Mouse (Mus musculus): ENCODE data around the gene Ssc4d. TPM values are rescaled to one million over a fixed set of nuclear protein-coding genes. Genes with fewer than 3 reads are reported as not detected.

Gene Ssc4d
- total RNA-seq, 2 experiments from 2014 or later = 1.9 to 2.3 TPM

DNA sequence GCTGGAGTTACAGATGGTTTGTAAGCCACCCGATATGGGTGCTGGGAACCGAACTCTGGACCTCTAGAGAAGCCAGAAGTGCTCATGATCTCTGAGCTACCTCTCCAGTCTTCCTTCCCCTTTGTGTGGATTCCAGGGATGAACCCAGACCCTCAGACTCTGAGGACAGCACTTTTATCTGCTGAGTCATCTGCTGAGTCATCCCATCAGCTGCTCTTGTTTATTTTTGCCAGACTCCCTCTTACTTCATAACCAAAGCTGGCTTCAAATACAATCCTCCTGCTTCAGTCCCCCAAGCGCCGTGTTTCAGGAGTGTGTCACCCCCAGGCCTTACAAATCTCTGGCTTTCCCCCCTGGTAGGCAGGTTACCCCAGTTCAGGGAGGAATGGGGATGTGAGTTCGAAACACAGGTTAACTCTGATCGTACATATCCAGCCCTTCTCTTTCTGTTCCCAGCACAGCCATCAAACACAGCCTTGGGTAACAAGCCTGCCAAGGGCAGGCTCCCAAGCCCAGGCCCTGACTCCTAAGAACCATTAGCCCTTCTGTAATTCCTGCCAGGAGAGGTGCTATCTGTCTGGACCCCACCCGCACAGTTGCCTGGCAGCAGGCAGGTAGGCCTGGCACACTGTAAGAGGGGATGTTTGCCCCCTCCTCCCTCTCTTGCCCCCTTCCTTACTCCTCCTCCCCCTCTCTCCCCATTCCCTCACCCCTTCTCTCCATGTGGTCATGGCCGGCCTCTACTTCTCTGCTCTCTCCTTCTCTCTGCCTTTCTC, 1.8 kb upstream of the Ssc4d start:
- DNase-seq = no peak

DNA sequence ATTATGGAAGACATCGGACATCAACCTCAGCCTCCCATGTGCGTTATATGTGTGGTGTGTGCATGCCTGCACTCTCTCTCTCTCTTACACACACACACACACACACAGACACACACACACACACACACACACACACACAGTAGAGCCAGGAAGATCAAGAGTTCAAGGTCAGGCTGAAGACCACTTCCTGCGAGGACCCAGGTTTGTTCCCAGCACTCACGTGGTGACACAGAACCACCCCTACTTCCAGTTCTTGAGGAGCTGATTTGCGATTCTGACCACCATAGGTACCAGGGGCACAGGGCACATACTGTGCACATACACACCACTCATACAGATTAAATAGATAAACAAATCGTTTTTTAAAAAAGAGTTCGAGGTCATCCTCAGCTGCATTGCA, 2.5 kb downstream of the Ssc4d start:
- no peak for DNase-seq

DNA sequence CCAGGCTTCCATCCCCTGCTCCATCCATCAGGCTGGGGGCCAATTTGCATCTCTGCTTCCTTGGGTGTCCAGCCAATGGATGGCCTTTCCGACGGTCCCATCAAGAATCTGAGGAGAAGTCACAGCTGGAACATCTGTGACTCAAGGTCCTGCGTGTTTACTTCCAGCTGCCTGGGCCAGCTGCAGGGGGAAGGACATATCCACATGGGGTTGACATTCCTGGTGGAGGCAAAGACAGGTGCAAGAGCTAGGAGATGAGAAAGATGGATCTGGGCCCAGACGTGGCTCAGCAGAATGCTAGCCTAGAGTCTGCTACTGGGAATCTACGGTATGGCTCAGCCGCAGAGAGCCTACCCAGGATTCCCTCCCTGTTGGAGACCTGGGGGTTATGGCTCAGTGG, 4.1 kb downstream of the Ssc4d start:
- no peak for DNase-seq

DNA sequence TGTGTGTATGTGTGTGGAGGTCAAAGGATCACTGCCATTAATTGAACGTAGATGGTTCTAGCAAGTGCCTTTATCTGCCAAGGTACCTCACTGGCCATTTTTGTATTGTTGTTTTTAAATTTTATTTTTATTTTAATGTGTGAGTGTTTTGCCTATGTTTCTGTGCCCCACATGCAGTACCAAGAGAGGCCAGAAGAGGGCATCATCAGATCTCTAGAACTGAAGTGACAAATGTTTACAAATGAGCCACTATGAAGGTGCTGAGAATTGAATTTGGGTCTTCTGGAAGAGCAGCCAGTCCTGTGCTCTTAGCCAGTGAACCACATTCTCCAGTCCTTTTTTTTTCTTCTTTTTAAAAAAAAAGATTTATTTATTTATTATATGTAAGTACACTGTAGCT, 5.5 kb downstream of the Ssc4d start:
- peak; percentile 67 for DNase-seq

DNA sequence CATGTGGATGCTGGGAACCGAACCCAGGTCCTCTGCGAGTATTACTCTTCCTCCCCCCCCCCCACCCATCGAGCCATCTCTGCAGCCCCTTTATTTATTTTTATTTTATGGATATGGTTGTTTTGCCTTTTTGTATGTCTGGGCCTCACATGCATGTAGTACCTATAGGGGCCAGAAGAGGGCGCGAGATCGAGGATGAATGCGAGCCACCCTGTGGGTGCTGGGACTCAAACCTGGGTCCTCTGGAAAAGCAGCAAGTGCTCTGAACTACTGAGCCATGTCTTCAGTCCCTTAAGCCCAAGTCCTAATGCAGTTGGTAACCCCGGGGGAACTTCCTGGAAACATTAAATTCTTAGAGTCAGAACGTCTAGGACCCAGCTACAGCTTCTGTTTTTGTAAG, 7.5 kb downstream of the Ssc4d start:
- DNase-seq = no peak

DNA sequence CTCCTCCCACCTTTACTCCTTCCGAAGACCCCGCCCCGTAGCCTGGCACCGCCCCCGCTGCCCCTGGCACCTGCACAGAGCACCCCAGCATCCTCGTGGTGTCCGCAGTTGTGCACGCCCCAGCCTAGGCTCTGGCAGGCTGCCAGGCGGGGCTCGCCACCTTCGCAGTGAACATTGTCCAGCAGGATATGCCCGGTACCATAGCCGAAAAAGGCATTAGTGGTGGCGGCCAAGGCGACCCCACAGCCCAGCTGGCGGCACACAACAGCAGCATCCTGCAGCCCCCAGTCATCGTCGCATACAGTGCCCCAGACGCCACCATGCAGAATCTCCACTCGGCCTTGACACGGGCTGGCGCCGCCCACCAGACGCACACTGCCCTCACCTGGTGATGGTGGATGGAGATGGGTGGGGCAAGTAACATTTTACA, 8.8 kb downstream of the Ssc4d start:
- DNase-seq = peak; percentile 41

DNA sequence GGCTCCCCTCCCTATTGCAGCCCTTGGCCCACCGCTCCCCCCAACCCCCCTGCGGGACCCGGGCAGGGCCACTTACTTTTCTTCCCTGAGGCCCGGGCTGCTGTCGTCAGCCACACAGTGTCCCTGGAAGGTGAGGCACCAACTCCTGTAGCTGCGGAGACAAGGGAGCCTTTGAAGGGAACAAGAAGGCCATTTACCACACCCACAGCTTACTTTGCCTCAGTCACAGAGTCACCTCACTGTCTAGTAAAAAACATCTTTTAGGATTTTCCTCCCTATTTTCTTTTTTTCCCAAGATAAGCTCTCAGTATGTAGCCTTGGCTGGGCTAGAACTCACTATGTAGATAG, 11.1 kb downstream of the Ssc4d start:
- DNase-seq = no peak

DNA sequence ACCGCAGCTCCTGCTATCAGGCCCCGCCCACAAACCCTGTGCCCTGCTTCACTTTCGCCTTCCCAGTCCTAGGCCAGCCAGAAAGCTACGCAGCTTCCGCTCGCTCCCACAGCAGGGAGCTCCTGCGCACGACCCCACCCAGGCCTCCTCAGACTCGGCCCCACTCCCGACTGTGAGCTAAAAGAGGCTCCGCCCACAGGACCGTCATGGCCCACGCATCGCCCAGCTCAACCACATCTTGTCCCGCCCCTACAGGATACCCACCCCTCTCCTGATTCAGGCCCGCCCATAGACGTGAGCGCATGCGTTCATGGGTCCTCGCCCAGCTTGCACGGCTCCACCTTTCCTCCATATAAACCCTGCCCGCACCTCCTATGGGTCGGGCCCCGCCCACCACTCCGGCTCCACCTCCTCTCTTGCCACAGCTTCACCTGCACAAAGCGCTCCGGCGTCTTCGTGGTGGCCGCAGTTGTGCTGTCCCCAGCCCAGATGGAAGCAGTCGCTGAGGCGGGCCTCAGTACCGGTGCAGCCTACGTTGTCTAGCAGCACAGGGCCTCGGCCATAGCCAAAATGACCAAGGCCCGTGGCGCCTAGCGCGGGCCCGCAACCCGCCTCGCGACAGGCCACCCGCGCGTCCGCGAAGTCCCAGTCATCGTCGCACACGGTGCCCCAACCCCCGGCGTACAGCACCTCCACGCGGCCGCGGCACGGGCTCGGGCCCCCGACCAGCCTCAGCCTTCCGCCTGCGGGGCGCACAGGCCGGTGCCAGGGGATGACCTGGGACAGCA, 11.6 kb downstream of the Ssc4d start:
- DNase-seq = peak; percentile 98

DNA sequence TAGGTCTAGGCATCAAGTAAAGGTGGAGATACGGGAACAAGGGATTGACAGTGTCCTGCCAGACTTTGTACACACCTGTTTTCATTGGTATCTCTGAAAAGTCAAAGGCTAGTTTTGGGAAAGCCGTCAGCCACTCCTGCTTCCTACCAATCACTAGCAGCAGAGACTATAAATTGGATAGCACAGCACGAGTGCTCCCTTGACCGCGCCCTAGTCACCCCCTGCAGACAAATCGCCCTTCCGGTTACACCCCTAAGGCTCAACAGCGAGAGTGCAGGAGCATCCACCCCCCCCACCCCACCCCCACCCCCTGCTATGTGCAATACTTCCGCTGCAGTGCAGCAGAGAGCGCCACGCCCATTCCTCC, 12.2 kb downstream of the Ssc4d start:
- DNase-seq = no peak

DNA sequence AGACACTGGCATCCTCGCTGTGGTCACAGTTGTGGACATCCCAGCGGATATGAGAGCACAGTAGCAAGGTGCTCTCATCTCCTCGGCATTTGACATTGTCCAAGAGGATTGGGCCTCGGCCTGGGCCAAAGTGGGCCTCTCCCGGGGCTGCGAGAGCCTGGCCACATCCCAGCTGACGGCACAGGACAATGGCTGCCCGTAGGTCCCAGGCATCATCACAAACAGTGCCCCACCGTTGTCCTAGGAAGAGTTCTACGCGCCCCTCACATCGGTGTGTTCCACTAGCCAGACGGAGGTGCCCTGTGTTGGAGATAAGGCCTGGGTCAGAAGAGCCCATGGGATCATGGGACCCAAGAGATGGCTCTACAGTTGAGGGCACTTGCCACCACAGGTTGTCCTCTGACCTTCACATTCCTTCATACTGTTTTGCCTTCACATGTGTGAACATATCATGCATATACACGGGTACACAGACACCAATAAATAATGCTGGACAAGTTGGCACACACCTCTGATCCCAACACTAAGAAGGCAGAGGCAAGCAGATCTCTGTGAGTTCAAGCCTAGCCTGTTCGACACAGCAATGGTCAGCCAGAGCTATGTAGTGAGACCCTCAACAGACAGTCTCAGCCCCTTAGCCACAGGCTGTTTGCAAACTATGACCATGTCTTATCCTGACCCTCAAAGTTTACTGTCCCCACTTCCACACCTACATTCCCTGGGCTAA, 13.3 kb downstream of the Ssc4d start:
- DNase-seq = no peak

DNA sequence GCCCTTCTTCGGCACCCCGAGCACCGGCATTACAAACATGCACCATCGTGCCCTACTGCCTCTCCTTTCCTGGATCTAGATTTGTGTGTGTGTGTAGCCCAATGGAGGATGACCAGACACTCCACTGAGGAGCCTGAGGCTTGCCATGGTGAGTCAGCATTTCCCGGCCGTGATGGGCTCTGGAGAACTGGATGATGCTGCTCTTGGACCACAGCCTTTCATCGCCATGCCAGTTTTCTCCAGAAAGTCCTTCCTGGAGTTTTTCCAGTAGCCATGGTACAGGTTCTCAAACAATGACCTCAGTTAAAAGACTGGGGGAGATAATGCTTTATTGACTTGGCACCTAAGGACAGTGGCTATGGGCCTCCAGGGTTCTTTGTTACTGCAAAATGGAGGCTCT, 14.4 kb downstream of the Ssc4d start:
- no peak for DNase-seq

DNA sequence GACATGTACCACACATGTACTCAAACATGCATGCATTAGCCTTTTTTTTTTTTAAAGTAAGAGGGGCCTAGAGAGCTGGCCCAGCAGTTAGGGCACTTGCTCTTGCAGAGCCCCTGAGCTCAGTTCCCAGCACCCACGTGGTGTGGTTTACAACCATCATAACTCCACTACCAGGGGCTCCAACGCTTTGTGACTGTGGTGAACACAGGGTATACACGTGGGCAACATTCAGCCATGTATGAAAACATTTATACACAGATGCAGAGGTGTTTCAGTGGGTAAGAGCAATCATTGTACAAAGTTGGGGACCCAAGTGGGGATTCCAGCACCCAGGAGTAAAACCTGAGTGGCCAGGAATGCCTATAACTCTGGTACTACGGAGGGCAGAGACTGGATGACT, 16.0 kb downstream of the Ssc4d start:
- DNase-seq = no peak

DNA sequence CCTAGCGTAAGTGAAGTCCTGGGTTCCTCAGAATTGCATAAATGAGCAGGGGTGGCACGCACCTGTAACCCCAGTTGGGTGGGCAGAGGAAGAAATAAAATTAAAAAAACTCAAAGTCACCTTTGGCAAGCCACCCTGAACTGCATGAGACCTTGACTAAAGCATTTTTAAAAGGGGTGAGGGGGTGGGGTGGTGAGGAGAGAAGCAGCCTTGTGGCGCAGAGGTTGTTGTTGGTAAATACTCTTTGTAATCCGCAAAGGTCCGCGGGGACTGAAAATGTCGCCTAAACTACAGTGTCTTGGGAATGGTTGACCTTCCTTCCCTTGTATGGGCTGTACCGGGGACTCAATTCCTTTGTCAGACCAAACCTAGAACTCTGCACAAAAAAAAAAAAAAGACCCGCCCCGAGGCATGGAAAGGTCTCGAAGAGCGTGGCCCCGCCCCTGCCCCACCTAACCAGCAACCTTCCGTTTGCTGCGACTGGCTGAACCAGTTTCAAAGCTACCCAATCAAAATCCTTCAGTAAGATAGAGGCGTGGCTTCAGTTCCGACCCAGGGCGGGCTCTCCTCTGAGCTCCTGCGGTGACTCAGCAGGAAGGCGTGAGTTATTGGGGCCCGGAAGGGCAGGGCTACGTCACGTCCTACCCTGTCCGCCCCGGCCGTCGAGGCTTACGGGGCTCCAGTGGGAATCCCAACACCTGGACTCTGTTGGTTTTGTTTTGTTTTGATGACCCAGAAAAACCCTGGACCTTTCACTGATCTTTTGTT, 16.9 kb downstream of the Ssc4d start:
- DNase-seq = peak; percentile 95

DNA sequence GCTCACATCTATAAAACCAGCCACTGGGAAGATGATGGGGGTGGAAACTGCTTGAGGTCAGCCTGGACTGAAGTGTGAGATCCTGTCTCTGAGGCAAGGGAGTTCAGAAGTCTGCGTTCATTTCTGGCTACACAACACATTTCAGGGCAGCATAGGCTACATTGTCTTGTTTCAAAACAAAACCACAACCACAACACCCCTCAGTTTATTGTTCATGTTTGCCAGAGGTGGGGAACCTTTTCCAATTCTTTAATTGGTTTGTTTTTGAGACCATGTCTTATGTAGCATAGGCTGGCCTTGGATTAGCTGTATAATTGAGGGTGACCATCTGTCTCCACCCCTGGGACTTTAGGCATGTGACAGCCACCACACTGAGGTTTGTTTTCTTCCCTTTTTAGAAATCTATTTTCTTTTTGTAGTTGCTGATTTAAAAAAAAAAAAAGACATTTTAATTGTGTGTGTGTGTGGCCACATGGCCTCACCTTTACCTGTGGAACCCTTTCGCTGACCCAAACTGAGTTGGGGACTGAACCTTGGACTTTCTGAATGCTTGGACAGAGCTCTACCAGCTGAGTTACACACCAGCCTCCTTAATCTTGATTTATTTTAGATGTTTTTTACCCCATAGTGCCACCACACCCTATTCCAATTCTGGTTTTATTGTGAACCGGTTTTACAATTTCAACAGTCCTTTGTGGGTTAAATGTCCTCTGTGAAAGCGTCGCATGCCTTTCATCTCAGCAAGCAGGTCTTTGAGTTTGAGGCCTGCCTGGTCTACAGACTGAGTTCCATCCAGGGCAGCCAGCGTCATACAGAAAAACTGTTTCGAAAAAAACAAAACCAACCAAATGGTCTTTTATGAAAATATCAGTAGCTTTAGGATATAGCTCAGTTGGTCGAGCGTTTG, 17.8 kb downstream of the Ssc4d start:
- no peak for DNase-seq

DNA sequence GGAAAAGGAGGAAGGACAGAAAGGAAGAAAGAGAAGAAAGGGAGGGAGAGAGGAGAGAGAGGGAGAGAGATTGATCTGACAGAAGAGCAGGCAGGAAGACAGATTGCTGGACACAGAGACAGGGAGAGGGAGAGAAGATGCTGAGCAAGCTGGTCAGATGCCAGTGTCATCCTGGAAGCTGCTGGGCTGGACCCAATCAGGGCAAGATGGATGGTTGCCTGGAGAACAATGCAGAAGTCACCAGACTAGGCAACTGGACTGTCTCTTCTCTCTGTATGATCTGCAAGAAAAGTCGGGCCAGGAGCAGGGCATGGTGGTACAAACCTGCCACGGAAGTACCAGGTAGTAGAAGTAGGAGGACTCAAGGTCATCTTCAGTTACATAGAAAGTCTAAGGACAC, 21.5 kb downstream of the Ssc4d start:
- no peak for DNase-seq

DNA sequence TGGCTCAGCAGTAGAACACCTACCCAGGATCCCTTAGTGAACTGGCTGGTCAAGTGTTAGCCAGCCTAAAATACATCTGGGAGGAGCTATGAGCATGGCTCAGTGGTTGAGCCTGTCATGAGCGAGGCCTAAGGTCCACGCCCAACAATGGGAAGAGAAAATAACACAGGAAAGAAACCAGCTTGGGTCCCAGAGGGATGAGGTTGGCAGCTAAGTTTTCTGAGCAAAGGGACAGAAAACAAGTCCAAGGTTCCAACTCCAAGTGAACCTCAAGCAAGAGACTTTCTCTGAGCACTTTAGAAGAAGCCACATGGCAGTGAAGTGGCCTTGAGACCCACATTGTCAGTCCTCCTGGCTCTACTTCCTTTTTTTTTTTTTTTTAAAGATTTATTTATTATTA, 22.7 kb downstream of the Ssc4d start:
- DNase-seq = peak; percentile 63

DNA sequence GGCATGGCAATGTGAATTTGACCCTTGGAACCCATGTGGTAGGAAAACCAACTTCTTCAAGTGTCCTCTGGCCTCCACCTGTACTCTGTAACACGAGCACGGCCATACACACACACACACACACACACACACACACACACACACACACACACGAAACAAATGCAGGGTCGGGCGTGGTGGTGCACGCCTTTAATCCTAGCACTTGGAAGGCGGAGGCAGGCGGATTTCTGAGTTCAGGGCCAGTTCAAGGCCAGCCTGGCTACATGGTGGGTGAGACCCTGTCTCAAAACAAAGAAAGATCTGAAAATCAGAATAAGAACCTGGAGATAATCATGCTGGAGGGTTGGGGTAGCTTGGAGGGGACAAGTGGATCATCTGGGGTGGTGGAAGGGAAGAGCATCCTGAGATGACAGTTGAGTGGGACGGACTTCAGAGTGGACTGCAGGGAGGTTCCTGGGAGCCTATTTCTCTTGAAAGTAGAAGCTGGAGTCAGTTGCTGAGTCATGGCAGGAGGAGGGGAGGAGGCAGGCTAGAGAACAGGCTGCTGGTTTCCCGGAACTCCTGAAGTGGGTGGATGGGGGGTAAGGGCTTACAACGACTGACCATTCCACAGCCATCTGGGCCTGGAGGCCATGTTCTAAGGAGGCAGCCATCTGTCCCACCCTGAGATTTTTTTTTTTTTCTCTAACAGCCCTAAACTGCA, 23.5 kb downstream of the Ssc4d start:
- peak; percentile 46 for DNase-seq

DNA sequence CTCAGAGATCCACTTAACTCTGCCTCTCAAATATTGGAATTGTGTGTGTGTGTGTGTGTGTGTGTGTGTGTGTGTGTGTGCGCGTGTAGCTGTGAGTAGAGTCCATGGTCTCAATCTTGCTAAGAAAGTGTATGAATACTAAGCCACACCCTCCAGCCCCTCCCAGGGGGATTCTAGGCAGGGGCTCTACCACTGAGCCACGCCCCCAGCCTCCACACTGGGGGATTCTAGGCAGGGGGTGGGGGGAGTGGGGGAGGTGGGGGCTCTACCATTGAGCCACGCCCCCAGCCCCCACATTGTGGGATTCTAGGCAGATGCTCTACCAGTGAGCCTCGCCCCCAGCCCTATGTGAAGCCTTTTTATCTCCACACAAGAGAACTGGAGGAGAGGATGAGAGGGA, 27.7 kb downstream of the Ssc4d start:
- DNase-seq = no peak

DNA sequence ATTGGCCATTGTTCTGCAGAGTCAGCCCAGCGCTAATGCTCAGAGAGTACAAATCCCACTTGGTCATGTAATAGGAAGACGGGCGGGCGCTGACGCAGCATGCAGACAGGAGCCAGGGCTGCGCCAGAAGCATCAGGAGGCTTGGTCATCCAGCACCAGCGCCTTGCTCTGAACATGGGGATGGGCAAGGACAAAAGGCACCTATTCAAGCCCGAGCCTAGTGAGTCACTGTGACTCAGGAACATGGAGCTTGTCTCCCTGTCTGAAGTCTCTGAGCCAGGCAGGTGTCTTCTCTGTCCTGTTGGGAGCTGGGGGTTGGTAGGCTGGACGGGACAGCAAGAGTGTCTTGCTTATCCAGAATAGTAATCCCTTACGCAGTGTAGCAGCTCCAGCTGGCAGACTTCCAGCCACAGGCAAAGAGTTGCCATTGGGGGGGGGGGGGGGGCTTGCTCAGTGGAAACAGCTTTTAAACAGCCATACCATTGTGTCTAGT, 28.4 kb downstream of the Ssc4d start:
- peak; percentile 39 for DNase-seq

DNA sequence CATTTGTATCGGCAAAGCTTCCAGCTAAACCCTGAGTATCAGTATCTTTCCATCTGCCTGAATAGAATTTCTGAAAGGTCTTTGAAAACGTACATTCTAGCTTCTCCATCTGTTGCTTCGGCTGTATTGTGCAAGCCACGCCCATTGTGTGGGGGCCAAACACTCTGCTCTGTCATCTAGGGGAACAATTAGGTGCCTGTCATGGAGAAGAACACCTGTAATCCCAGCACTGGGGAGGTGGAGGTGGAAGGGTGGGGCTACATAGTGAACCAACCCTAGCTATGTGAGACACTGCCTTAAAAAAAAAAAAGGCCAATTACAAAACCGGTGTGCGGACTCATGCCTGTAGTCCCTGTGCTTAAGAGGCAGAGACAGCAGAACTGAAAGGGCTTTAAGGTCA, 31.6 kb downstream of the Ssc4d start:
- DNase-seq = no peak

DNA sequence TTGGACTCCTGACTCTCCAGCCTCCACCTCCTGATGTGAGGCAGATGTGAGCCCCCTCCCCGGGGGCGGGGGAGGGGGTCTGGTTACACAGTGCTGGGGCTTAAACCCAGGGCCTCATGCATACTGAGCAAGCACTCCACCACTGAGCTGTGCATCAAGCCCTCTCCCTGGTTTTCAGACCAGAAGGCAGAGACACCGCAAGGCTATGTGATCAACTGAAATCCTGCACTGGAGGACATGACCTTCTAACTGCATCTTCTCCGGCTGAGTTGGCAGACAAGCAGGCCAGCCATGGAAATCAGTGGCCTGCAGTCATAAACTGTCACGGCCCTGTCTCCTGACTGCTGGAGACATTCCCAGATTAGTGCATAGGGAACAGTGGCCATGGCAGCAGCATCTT, 33.7 kb downstream of the Ssc4d start:
- DNase-seq = peak; percentile 58

Measured in adrenal gland, postnatal 10 days (tissue).